Mouse (Mus musculus) layer of hippocampus, adult 9-11 months (tissue): ENCODE data around the gene Mtmr12.
"Not testable (repeated sequence)": the region's sequence is repeated elsewhere in the genome, so short reads cannot be mapped to it uniquely, and the experiment has no call there.

Experiments
- DNase-seq: peaks from one replicate; pipeline ENCODE4 v3.0.0; 2022

Mtmr12 gene

DNA sequence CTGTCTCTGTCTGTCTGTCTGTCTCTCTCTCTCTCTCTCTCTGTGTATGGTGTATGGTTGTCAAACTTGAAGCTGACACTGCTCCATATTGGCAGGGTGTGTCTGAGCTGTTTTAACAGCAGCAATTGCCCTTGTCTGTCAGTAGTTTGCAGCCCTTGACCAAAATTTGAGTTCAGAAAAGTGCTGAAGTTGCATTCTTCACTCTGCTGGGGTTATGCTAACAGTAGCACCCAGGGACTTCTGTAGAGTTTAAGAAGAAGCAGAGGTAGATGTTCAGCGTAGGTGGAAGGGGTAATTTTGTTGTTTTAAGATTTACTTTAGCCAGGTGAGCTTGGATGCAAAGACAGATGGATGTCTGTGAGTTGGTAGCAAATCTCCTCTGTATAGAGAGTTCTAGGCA, 7.4 kb downstream of the Mtmr12 start:
- DNase-seq, result no peak

DNA sequence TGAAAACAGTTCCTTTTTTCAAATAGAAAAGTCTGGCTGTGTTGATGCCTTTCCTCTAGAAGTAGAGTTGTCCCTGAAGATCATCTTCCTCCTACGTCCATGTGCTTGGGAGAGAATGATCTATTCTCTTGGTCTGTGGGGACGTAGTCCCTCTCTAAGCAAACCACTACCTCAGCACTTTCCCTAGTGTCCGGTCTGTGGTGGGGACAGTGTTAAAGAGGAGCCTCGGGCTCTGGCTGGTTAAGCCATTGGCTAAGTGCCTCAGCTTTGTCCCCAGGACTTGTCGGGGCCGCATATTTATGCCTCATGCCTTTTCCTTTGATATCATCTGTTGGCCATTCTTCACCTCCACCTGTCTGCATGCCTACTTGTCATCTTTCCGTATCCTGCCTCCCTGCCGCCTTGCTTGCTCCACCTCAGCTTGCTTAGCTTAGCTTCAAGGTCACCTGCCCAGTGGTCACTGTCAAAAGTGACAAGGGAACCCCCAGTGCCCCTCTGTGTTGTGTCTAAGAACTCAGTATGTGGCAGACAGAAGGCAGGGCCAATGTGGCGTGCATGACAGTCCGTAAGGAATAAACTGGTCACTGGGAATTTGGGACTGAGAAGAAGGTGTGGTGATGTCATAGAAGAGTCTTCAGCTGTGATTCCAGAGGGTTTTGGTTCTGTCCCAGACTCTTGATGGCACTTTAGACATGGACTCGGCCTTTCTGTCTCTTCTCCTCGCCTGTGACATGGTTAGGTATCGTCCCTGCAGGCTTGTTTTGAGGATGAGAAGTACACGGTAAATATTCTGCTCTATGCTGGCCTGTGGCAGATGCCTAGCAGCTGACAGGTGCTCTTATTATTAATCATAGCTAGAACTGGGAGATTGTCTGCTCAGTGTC, 9.9 kb downstream of the Mtmr12 start:
- DNase-seq, result no peak

GRCm38 (mm10) chr15:12215415-12215718, 10.5 kb downstream of the Mtmr12 start:
- peak; percentile 94 for DNase-seq

DNA sequence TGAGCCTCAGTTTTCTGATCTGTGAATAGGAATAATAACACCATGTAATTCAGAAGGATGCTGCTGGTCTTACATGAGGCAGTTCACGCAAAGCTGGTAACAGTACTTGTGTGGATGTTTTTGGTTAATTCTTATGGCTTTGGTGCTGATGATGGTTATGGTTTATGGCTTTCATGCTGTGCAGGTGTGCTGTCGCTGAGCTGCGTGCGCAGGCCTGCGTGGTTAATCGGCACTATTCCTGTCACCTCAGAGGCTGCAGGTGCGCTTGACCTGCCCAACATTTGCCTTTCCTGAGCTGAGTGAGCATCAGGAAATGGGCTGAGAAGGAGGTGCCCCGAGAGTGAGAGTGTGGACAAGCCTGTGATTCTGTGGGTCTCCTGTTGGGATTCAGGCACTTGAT, 11.3 kb downstream of the Mtmr12 start:
- DNase-seq, result no peak

- DNase-seq, result no peak
Observed at GRCm38 (mm10) chr15:12216798-12217197, 12.0 kb downstream of the Mtmr12 start.

GRCm38 (mm10) chr15:12217332-12217731, 12.5 kb downstream of the Mtmr12 start:
- DNase-seq, result not testable (repeated sequence)

GRCm38 (mm10) chr15:12217849-12218248, 13.0 kb downstream of the Mtmr12 start:
- DNase-seq, result no peak

DNA sequence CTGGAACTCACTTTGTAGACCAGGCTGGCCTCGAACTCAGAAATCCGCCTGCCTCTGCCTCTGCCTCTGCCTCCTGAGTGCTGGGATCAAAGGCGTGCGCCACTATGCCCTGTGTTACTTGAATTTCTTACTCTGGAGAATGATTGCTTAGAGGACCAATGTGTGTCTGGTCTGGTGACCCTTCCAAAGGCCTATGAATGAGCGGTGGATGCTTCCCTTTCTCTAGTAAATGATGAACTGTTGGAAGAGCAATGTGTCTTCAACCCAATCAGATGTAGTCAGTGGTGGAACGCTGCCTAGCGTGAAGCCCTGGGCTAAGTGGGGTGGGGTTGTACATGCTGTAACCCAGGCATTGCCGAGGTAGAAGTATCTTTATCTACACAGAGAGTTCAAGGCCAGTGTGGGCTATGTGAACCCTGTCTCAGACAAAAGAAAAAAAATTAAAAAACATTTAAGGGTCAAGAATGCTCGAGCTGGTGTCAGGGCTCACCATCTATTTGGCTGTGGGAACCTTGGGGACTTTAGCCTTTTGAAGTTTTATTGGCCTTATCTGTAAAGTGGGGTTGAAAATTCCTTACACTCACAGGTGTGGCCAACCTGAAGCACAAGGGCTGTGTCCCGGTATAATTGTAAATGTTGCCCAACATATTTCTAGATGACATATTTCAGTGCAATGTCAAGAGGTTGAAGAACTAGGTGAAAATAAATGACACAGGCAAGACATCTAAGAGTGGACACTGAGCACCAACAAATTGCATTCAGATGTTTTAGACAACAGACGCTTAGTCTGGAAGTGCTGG, 14.0 kb downstream of the Mtmr12 start:
- no peak for DNase-seq

- DNase-seq, result no peak
Observed at GRCm38 (mm10) chr15:12221131-12221530, 16.3 kb downstream of the Mtmr12 start.

DNA sequence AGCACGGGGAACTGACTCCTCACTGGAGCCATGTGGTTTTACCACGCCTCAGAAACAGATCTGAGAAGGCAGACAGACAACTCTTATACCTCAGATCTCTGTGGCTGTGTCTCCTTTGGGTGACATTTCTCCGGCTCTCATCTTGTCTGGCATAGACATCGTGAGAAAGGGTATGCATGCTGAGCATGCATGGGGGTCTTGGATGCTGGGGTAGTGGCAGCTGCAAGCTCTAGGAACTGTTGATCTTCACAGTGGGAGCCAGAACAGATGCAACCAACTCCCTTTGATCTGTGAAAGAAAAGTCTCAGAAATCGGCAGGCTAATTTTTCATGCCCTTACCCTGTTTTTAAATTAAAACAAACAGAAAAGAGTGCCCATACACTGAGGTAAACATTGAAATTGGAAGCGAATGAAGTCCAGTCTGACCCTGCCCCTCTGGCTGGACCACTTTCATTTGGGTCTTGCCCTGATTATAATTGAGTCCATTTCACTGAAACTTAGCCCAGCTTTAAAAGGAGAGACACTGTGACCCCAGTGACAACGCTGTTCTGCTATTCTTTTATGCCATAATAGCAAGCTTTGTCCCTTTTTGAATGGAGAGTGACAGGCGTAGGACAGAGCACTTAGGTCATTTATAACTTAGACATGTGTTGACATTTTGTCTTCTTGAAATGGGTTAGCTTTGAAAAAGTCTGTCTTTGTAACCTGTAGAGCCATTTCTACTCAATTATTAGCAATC, 17.9 kb downstream of the Mtmr12 start:
- DNase-seq, result no peak

- DNase-seq, result no peak
Observed at GRCm38 (mm10) chr15:12223393-12223792, 18.6 kb downstream of the Mtmr12 start.

DNA sequence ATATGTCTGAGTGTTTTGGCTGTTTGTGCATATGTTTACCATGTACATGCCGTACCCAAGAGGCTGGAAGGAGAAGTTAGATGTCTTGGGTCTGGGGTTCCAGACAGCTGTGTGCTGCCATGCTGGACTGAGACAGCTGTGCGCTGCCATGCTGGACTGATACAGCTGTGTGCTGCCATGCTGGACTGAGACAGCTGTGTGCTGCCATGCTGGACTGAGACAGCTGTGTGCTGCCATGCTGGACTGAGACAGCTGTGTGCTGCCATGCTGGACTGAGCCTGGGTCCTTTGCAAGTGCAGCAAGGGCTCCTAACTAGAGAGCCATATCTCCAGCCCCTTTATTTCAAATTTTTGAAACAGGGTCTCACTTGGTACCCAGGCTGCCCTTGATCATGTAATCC, 19.4 kb downstream of the Mtmr12 start:
- no peak for DNase-seq

- no peak for DNase-seq
Observed at GRCm38 (mm10) chr15:12225062-12225461, 20.2 kb downstream of the Mtmr12 start.

GRCm38 (mm10) chr15:12226908-12227307, 22.1 kb downstream of the Mtmr12 start:
- no peak for DNase-seq

GRCm38 (mm10) chr15:12227355-12227754, 22.5 kb downstream of the Mtmr12 start:
- no peak for DNase-seq

DNA sequence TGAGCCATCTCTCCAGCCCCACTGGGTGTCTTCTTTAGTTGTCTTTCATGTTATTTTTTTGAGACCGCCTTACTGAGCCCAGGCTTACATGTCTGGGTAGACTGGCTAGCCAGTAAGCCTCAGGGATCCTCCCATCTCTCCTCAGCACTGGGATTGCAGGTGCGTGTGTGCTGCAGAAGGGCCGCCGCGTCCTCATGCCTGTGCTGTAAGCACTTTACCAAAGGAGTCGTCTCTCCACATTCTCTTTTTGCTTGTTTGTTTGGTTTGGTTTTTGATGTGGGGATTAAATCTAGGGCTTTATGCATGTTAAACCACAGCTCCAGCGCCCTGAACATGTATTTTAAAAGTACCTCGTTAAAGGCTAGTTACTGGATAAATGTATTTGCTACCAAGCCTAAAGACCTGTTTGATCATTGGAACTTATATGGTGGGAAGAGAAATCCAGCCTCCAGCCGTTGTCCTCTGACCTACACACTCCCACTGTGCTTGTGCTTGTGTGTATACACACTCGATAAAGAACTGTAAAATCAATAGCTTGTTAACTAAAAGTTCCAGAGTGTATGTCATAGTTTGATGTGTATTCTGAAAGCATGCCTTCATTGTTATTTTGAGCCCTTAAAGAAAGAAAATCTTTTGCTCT, 24.9 kb downstream of the Mtmr12 start:
- DNase-seq, result no peak

DNA sequence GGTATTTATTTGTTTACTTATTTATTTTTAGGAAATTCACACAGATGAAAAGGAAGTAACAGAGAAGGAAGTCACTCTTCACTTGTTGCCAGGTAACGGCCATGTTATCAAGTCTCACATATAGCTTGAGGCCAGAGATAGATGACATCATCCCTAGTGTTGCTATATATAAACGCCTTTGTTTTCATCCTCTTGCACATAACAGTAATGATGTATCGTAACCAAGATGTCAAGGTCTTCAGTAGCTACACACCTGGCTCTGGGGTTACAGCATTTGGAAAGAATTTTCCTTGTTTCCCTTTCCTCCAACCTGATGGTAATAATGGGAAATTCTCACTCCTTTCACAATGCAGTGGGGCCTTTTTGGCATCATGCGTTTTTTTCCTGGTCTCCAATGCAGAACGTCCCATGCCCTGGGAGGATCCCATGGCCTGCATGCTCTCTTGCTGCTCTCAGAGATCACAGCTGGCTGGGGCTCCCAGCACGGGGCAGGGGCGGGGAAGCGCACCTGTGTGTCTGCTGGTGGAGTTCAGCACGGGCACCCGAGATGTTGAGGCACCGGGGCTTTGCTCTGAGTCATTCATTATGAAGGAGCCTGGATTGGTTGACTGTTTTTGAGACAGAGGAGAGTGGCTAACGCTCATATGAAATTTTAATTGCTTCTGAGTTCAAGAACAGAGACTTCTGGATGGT, 25.6 kb downstream of the Mtmr12 start:
- DNase-seq, result no peak

DNA sequence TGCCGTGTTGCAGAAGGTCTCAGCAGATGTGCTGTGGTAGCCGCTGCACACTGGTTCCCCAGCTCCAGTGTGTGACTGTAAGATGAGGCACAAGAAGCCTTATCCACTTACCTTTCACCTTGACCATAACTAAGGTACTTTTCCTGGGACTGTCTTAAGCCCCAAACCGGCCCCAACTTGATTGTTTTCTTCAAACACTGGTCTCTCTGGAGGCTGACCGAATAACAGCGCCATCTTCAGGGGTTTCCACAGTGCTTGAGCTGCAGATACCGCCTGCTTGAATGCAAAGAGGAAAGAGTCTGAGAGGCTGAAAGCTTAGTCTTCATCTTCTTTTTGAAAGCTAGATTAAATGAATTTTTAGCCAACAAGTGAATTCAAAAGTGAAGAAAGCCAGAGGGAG, 26.6 kb downstream of the Mtmr12 start:
- no peak for DNase-seq

GRCm38 (mm10) chr15:12232429-12232828, 27.6 kb downstream of the Mtmr12 start:
- DNase-seq, result no peak

GRCm38 (mm10) chr15:12233021-12233420, 28.2 kb downstream of the Mtmr12 start:
- DNase-seq, result no peak

DNA sequence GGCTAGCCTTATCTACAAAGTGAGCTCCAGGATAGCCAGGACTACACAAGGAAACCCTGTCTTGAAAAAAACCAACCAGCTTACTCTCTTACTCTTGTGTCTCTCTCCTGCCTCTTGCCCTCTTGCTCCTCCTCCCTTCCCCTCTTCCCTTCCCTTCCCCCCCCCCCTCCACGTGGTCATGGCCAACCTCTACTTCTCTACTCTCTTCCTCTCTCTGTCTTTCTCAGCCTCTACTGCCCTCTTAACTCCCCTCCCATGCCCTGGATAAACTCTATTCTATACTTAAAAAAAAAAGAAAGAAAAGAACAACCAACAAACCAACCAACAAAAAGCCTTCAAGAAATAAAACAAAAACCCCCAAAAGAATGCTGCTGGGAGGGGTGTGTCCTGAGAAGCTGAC, 30.7 kb downstream of the Mtmr12 start:
- no peak for DNase-seq

DNA sequence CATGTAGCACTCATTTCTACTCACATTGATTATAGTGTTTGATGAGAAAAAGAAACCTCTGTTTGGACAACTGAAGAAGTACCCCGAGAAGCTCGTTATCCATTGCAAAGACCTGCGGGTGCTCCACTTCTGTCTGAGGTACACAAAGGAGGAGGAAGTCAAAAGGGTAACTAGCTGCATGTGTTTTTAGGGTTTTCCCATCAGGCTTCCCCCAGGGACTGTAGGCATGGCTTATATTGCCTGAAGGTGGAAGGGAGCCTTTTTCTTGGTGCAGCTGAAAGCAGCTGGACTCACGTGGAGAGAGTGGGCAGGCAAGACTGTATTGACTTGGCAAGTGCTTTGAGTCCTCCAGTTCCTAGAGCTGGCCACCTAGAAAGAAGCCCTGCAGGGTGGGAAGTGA, 31.2 kb downstream of the Mtmr12 start:
- DNase-seq, result no peak
